Mouse (Mus musculus) spleen, adult 2 months (tissue): ENCODE data around the gene Add3. TPM values are rescaled to one million over a fixed set of nuclear protein-coding genes. Genes with fewer than 3 reads are reported as not detected.
A peak's percentile ranks its signal among the peaks of the same experiment; 100 is the strongest.

Experiments used
- DNase-seq, 2 experiments: peaks; one replicate each; pipeline versions ENCODE4 v3.0.0 to v3.0.0-alpha.2; 2012 to 2021; ENCODE audit warnings: low spot score in 2 of 2, low read depth in 1 of 2
- H3K27ac ChIP-seq: fragments of 200-500 bp; 2 replicates; pipeline ENCODE4 v1.5.1; 2012; ENCODE audit warnings: low read length, inconsistent platforms; ENCODE audit not compliant: insufficient read depth
- H3K27me3 ChIP-seq: fragments of 200-500 bp; 2 replicates; pipeline ENCODE4 v1.6.1; 2012; ENCODE audit warnings: mild to moderate bottlenecking, moderate library complexity, low read length, inconsistent platforms; ENCODE audit not compliant: control insufficient read depth, insufficient read depth
- H3K36me3 ChIP-seq: fragments of 200-500 bp; 2 replicates; pipeline ENCODE4 v1.6.1; 2012; ENCODE audit warnings: mild to moderate bottlenecking, low read length, inconsistent platforms; ENCODE audit not compliant: control insufficient read depth, insufficient read depth
- H3K4me1 ChIP-seq: fragments of 200-500 bp; 2 replicates; pipeline ENCODE4 v1.6.1; 2011; ENCODE audit warnings: inconsistent platforms; ENCODE audit not compliant: control insufficient read depth, insufficient read depth, insufficient read length
- H3K4me3 ChIP-seq: fragments of 200-500 bp; 2 replicates; pipeline ENCODE4 v1.5.1; 2011; ENCODE audit warnings: mild to moderate bottlenecking, inconsistent platforms; ENCODE audit not compliant: insufficient read depth, insufficient read length; ENCODE audit errors: extremely low read depth
- CTCF ChIP-seq: fragments of 200-500 bp; IDR thresholded peaks from 2 replicates; pipeline ENCODE4 v1.5.1; 2011; ENCODE audit warnings: mild to moderate bottlenecking, inconsistent platforms; ENCODE audit not compliant: insufficient read depth, insufficient read length, insufficient replicate concordance; ENCODE audit errors: extremely low read depth
- POLR2A ChIP-seq: fragments of 200-500 bp; IDR thresholded peaks from 2 replicates; pipeline ENCODE4 v1.6.1; 2011; ENCODE audit warnings: low read depth, low read length, inconsistent platforms
- WGBS: fragments of 180-500 bp; shearing (Covaris S2); methylation state at CpG from one replicate; pipeline ENCODE4 v1.1.7; 2018; 5-methylcytosine and 5-hydroxymethylcytosine counted together
- polyA plus RNA-seq: library from polyadenylated mRNA; depleted of rRNA; stranded (reverse); fragments of >200 nt; gene quantifications from 2 replicates; pipeline ENCODE4 v1.2.3, GENCODE M21; 2012

The Add3 gene
- polyA plus RNA-seq, 1 experiment: 40.6 TPM

DNA sequence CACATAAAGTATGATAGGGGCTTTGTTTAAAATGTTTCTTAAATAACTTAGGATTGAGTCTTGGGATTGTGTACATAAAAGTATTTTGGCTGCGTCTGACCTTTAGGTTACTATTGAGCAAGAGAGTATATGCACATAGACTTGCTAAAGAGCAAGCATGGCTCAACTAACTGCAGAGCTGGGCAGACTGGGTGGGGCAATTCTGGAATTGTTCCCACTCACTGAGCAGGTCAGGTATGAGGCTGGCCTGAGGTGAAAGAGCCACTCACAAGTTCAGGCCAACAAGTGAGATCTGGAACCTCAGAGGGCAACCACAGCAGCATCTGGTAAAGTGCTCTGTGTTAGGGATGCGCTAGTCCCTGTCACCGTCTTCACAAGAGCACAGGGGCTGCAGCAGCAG, 111.4 kb downstream of the Add3 start:
- DNase-seq: no peak
- Histone ChIP-seq H3K4me1 (no peaks in the 10 kb centered on the region), H3K27ac (no peak overlapping the region), H3K27me3 (no peaks in the 10 kb centered on the region), H3K36me3 (peaks cover 10% of the 10 kb centered on the region), H3K4me3 (no peak overlapping the region)
- 90% methylated on average over 3 of the region's 3 CpGs for WGBS
- TF ChIP-seq CTCF (no peak), POLR2A (no peak)

DNA sequence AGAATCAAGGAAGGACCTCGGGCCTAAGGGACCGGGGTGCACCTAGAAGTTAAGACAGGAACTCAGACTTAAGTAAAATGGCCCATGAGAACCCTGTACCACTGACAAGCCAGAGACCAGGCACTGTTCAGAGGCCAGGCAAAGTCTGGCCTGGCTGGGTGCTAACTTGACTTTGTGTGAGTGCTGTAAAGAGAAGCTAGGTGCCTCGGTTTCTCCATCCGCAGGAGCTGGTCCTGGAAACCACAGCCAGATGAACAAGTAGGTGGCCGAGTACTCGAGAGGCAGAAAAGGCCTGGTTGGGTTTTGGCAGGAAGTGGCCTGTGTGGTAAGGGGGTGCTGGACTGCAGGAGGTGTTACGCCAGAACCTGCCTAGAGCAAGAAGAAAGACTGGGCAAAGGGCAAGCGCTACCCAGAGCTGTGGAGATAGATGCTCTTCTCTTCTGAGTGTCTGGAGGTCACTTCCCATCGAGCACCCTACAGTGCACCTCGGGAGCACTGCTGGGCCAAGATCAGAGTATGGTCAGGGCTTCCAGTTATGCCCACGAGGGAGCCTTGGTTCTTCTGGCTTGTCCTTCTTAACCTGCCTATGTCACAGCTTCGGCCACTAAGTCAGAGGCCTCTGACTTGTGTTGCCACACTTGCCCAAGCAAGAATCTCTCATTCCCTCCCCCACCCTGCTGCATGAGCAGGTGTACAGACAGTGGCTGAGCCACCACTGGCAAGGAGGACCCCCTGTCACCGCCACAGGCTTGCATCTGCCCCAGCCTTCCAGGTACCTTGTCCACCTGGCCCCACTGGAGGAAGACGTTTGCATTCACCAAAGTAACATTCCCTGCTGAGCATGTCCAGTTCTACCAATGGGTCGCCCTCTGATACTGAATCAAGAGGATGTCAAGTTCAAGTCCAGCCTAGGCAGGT, 112.1 kb downstream of the Add3 start:
- Histone ChIP-seq H3K36me3 (peaks cover 7% of the 10 kb centered on the region), H3K27me3 (no peaks in the 10 kb centered on the region), H3K4me1 (no peaks in the 10 kb centered on the region), H3K4me3 (no peak overlapping the region), H3K27ac (no peak overlapping the region)
- WGBS: 63% methylated on average over 15 of the region's 15 CpGs
- TF ChIP-seq CTCF (no peak), POLR2A (no peak)
- no peak for DNase-seq

DNA sequence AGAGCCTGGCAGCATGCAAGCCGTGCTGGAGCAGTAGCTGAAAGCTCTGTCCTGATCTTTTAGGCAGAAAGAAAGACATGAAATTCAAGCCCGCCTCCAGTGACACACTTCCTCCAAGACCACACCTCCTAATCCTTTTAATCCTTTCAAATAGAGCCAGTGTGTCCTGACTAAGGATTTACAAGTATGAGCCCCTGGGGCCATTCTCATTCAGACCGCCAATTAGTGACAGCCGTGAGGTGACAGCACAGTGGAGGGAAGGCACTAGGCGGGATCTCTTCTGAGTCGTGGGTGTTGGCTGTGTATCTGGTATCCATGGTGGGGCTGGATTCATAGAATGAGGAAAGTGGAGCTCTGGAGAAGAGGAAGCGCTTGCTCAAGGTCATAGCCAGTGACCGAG, 116.1 kb downstream of the Add3 start:
- Histone ChIP-seq H3K36me3 (no peaks in the 10 kb centered on the region), H3K27ac (no peak overlapping the region), H3K4me3 (no peak overlapping the region), H3K4me1 (no peaks in the 10 kb centered on the region), H3K27me3 (no peaks in the 10 kb centered on the region)
- 94% methylated on average over 8 of the region's 8 CpGs for WGBS
- DNase-seq: no peak
- TF ChIP-seq CTCF: no peak
- no peak for TF ChIP-seq POLR2A

DNA sequence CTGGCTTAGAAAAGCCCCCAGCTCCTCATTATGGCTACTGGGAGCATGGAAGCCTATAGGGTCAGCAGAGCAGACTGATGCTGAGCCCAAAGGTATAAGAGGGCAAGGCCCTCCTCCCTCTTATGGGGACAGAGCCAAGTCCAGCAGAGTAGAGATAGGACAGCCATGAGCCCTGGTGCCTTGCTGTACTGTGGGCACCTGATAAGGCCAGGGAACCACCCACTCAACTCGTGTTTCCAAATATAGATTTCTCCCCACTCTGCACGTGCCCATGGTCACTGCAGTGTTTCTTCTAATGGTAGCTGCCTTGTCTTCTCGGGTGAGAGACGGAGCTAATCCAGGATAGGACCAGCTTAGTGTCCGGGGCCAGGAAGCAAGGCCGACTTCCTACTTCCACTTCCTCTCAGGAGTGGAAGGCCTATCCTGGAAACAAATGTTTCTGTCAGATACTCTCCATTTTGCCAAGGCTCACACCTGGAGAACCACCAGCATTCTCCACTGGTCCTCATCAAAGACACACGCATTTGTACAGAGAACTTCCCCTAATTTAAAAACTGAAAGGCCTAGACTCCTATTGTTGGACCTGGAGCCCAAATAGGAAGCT, 116.8 kb downstream of the Add3 start:
- TF ChIP-seq POLR2A: no peak
- TF ChIP-seq CTCF: no peak
- H3K27ac ChIP-seq: peak overlapping the region; percentile 48; the same call in 1 of the 2 replicates
- no peak overlapping the region for H3K4me3 ChIP-seq
- H3K36me3 ChIP-seq: no peaks in the 10 kb centered on the region
- no peaks in the 10 kb centered on the region for H3K27me3 ChIP-seq
- H3K4me1 ChIP-seq: no peaks in the 10 kb centered on the region
- WGBS: 59% methylated on average over 7 of the region's 7 CpGs
- no peak for DNase-seq

DNA sequence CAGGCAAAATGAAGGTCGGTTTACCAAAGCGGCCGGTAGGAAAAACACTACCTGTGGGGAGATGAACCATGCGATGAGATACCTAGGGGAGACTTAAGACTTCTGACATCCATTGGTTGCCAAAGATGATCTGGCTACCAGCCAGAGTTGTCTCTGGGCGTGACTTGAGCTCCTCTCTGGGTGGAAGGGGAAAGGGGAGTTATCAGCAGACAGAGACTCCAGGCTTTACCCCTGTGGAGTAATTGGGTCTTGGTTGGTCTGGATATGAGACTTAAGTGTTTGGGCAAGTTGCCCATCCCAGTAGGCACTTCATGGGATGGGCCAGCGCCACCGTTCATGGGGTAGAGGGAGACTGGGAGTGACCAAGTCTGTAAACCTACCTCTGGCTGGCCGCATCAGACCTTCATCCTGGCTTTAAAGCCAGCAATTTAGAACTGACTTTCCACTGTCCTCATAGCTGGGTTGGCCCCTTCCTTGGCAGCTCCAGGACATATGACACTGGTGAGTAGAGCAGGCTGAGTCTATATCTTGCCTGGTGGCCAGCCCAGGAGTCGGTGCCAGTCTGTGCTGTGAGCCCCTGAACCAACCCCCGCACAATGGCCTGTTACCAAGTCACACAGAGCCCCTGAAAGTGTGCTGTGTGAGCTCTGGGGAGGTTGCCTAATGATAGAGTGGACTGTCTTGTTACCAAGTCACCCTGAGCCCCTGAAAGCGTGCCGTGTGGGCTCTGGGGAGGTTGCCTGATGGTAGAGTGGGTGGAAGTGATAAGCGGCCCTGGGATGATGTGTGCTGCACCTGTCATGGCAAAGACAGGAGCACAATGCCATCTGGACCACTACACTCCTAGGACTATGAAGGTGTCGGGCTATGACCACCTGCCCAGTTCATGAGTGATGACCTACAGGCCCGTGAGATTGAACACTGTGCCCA, 117.7 kb downstream of the Add3 start:
- Histone ChIP-seq H3K4me1 (no peaks in the 10 kb centered on the region), H3K27ac (peak overlapping the region; percentile 34; the same call in 1 of the 2 replicates), H3K27me3 (no peaks in the 10 kb centered on the region), H3K36me3 (no peaks in the 10 kb centered on the region), H3K4me3 (no peak overlapping the region)
- DNase-seq: no peak
- 85% methylated on average over 15 of the region's 15 CpGs for WGBS
- no peak for TF ChIP-seq POLR2A
- no peak for TF ChIP-seq CTCF

DNA sequence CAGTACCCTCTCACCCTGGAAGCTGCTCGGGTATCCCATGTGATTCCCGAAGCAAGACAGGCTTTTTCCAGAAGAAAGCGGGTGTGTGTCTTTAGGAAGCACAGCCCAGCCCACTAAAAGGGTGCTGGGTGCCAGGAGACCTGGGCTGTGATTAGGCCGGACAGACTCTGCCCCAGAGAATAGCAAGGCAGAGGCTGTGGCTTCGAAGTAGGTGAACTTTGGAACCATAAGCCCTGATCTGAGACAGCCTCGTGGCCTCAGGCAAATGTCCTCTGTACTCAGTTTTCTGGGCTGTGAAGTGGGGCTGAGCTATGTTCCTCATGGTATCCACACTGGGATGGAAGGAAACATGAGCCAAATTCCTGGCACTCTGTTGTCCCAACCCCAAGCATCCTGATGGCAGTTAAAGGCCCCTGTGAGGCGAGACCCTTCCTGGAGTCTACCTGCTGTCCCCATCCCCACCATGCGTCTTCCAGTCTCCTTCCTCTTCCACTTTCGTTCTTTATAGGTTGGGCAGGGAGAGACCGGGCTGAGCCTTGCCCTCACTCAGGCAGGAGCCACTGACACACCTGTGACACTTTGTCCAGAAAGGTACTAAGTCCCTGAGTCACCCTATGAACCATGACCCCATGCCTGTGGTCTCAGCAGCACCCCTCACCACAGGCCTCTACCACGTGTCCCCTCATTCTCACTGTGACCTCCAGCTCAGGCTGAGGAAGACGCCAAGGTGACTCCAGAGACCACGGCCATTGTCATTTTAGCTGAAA, 118.7 kb downstream of the Add3 start:
- Histone ChIP-seq H3K27ac (peak overlapping the region; percentile 10; the same call in 1 of the 2 replicates), H3K4me3 (no peak overlapping the region), H3K36me3 (no peaks in the 10 kb centered on the region), H3K27me3 (no peaks in the 10 kb centered on the region), H3K4me1 (no peaks in the 10 kb centered on the region; the same call in 1 of the 2 replicates)
- TF ChIP-seq CTCF (no peak), POLR2A (no peak)
- 77% methylated on average over 13 of the region's 13 CpGs for WGBS
- no peak for DNase-seq
